Mouse (Mus musculus): ENCODE results near the gene Tmem183a. TPM values are rescaled to one million over a fixed set of nuclear protein-coding genes. Genes with fewer than 3 reads are reported as not detected.

The Tmem183a gene
- total and polyA plus RNA-seq, 3 experiments: 54.2 to 131 (median 82.7) TPM

GRCm38 (mm10) chr1:134399735-134400134 is 38.0 kb upstream of the Tmem183a start:
- DNase-seq (ENCODE audit: low read depth, low spot score): no peak
- Histone ChIP-seq H3K4me1 (ENCODE audit: control insufficient read depth in 1 of 2, insufficient read depth in 2 of 2, low read length in 2 of 2) (no peaks in the 10 kb centered on the region), H3K79me2 (ENCODE audit: control insufficient read depth, insufficient read depth, low read length, poor library complexity) (no peaks in the 10 kb centered on the region), H3K9ac (ENCODE audit: control insufficient read depth, low read depth, low read length, poor library complexity, severe bottlenecking) (no peak overlapping the region), H3K27me3 (ENCODE audit: control insufficient read depth in 1 of 2, insufficient read depth in 2 of 2, low read length in 2 of 2) (no peaks in the 10 kb centered on the region), H3K9me3 (replicated peaks; ENCODE audit: insufficient read depth, low read length) (no peaks in the 10 kb centered on the region), H3K27ac (ENCODE audit: control insufficient read depth, low read depth, low read length) (no peak overlapping the region), H3K36me3 (ENCODE audit: control insufficient read depth in 1 of 2, insufficient read depth in 2 of 2, low read length in 2 of 2) (no peaks in the 10 kb centered on the region), H3K4me3 (ENCODE audit: control insufficient read depth in 1 of 2, insufficient read depth in 1 of 2, low read depth in 2 of 2, low read length in 2 of 2) (no peak overlapping the region)
- TF ChIP-seq NRF1 (IDR thresholded peaks at IDR 0.05; ENCODE audit: insufficient read depth, low read depth, low read length, poor library complexity, severe bottlenecking): no peak
- peak; percentile 3 to 19 (median 16); a peak in 2 of 6 replicates for TF ChIP-seq CTCF (IDR thresholded peaks at IDR 0.05 in 2 of 3, conservative IDR thresholded peaks at IDR 0.05 in 1 of 3; ENCODE audit: control insufficient read depth in 1 of 3, insufficient read depth in 1 of 3, low read depth in 2 of 3, low read length in 3 of 3, poor library complexity in 1 of 3, severe bottlenecking in 1 of 3)

- H3K27ac ChIP-seq (ENCODE audit: control insufficient read depth, low read depth, low read length): no peak overlapping the region
- no peak overlapping the region for H3K9ac ChIP-seq (ENCODE audit: control insufficient read depth, low read depth, low read length, poor library complexity, severe bottlenecking)
- TF ChIP-seq POLR2A (IDR thresholded peaks at IDR 0.05; ENCODE audit: control insufficient read depth in 1 of 2, insufficient read depth in 1 of 2, low read depth in 1 of 2, low read length in 2 of 2, poor library complexity in 1 of 2) (no peak), ZKSCAN1 (IDR thresholded peaks at IDR 0.05; ENCODE audit: low read depth, low read length) (no peak), RCOR1 (IDR thresholded peaks at IDR 0.05; ENCODE audit: low read depth, low read length) (no peak), MYB (IDR thresholded peaks at IDR 0.05; ENCODE audit: low read depth, low read length) (no peak), GATA1 (IDR thresholded peaks at IDR 0.05; ENCODE audit: low read depth, low read length) (no peak), TAL1 (IDR thresholded peaks at IDR 0.05; ENCODE audit: low read length) (no peak), ZMIZ1 (IDR thresholded peaks at IDR 0.05; ENCODE audit: low read depth, low read length) (no peak), CHD1 (IDR thresholded peaks at IDR 0.05; ENCODE audit: low read depth, low read length) (no peak), JUND (IDR thresholded peaks at IDR 0.05; ENCODE audit: low read depth, low read length) (no peak), POLR2AphosphoS2 (IDR thresholded peaks at IDR 0.05; ENCODE audit: low read length) (no peak), TCF12 (IDR thresholded peaks at IDR 0.05; ENCODE audit: low read depth, low read length) (no peak), MEF2A (IDR thresholded peaks at IDR 0.05; ENCODE audit: extremely low read depth, insufficient replicate concordance, low read depth, low read length, poor library complexity, severe bottlenecking) (no peak), MYC (IDR thresholded peaks at IDR 0.05; ENCODE audit: low read depth, low read length) (no peak), ETS1 (IDR thresholded peaks at IDR 0.05; ENCODE audit: low read depth, low read length) (no peak), HCFC1 (IDR thresholded peaks at IDR 0.05; ENCODE audit: low read depth, low read length) (no peak), BHLHE40 (IDR thresholded peaks at IDR 0.05; ENCODE audit: borderline replicate concordance, low read depth, low read length) (no peak)
- no peaks in the 10 kb centered on the region for H3K9me3 ChIP-seq (replicated peaks; ENCODE audit: insufficient read depth, low read length)
- no peaks in the 10 kb centered on the region for H3K36me3 ChIP-seq (ENCODE audit: control insufficient read depth in 1 of 2, insufficient read depth in 2 of 2, low read length in 2 of 2)
- no peaks in the 10 kb centered on the region for H3K27me3 ChIP-seq (ENCODE audit: control insufficient read depth in 1 of 2, insufficient read depth in 2 of 2, low read length in 2 of 2)
- no peaks in the 10 kb centered on the region; a peak in 1 of 4 replicates for H3K4me1 ChIP-seq (ENCODE audit: control insufficient read depth in 1 of 2, insufficient read depth in 2 of 2, low read length in 2 of 2)
- no peak overlapping the region for H3K4me3 ChIP-seq (ENCODE audit: control insufficient read depth in 1 of 2, insufficient read depth in 1 of 2, low read depth in 2 of 2, low read length in 2 of 2)
- no peak for DNase-seq (ENCODE audit: low read depth, low spot score)
- H3K79me2 ChIP-seq (ENCODE audit: control insufficient read depth, insufficient read depth, low read length, poor library complexity): no peaks in the 10 kb centered on the region
These were observed 36.4 kb upstream of the Tmem183a start for GRCm38 (mm10) chr1:134398210-134398609.

Data from MEL (cell line).